Mouse (Mus musculus): Measurements from ENCODE around the gene Gm6096.
A peak's percentile ranks its signal among the peaks of the same experiment; 100 is the strongest.

The Gm6096 gene

DNA sequence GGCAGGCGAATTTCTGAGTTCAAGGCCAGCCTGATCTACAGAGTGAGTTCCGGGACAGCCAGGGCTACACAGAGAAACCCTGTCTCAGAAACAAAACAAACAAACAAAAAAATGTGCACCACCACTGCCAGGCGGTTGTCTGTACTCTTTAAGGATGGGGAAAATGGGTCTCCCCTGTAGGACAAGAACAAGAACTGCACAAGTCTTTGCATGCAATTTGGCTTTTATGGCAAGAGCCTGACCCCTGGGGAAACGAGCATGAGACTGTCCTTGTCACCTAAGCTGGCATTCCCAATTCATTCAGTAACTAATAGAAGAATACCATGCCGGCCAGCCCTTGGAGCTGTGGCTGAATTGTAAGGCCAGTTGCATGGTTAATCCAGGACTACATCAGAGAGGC lies 15.2 kb upstream of the Gm6096 start:
- no peak for DNase-seq (ENCODE audit: low read depth)

DNA sequence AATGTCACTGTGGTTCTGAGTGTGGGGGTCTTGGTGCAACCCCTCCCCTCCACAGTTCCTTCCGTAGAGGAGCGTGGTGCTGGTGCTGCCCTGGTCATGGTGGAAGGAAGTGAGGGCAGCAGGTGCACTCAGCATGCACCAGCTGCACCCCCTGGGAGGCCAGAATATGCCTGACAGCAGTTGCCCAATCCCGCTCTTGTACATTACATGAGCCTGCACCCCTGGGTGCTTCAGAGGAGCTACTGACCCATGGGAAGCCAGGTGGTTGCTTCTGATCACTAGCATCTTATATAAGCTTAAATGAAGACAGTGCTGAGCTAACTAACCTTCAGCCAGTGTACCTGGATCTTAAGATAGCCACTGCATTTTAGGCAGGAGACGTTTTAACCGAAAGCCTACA lies 12.8 kb upstream of the Gm6096 start:
- no peak for DNase-seq (ENCODE audit: low read depth)

DNA sequence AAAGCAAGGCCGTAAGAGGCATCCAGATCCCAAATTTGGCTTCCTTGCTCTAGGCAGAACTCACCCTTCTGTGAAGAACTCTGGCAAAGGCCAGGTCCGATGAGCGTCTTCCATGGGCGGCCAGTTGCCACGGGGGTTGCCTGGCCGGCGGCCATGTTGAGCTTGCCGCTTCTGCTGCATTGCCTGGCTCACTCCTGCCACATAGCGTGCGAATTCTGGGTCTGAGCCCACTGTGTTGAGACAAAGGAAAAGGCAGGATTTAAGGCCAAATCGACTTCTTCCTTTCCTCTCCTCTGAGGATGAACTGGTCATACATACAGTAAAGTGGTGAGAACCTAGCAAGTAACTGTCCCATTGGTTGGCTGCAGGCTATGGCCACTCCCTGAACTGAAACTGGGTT lies 8.7 kb upstream of the Gm6096 start:
- DNase-seq (ENCODE audit: low read depth) = no peak

DNA sequence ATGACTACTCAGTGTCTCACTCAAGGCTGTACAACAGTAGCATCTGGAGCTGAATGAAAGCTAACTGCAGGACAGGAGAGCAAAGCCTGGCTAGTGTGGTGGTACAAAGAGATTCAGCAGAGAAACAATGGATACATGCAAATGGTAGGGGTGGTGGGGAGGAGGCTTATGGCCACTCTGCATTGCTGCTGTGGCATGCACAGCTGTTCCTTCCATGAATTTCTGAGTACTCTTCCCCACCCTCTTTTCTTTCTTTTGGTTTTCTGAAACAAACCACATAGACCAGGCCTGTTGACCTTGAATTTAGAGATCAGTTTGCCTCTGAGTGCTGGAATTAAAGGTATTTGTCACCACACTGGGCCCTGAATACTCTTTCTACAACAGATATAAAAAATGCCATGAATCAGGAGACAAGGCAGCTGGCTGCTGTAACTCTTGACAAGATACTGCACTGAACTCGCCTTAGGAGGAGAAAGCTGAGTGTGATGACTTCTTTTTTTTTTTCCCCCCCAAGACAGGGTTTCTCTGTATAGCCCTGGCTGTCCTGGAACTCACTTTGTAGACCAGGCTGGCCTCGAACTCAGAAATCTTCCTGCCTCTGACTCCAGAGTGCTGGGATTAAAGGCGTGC lies 3.9 kb upstream of the Gm6096 start:
- DNase-seq (ENCODE audit: low read depth) = no peak

DNA sequence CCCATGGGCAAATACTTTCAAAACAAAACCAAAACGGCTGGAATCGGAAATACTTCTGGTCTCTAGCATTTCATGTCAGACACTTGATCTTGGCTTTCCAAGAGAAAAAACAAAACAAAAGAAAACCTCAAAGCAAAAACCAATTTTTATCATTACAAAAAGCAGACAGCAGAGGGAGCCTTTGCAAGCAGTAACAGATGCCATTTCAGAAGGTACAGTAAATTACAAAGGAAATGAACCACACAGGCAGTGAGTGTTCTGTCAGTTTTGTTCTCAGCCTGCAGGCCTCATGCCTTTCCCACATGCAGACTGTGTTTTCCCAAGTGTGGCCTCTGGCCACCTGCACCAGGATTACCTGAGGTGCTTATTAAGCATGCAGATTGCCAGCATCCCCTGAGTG lies 1.2 kb downstream of the Gm6096 start:
- DNase-seq (ENCODE audit: low read depth) = no peak

DNA sequence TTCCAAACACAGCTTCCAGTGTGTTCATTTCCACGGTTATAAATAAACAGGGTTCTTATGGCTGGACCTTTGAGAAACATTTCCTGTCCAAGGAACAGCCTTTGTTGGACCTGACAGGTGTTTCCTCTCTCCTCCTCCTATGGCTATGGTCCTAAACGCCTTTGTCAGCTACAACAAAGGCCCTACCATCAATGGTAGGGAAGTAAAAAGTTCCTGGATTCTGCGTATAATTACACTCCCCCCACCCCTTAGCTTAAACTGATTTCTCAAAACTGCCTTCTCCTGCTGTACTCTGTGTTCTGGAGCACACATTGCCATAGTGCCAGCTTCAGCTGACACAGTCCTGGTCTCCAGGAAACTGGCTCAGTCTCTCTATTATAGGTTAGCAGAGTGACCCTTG lies 4.3 kb downstream of the Gm6096 start:
- DNase-seq (ENCODE audit: low read depth) = no peak

DNA sequence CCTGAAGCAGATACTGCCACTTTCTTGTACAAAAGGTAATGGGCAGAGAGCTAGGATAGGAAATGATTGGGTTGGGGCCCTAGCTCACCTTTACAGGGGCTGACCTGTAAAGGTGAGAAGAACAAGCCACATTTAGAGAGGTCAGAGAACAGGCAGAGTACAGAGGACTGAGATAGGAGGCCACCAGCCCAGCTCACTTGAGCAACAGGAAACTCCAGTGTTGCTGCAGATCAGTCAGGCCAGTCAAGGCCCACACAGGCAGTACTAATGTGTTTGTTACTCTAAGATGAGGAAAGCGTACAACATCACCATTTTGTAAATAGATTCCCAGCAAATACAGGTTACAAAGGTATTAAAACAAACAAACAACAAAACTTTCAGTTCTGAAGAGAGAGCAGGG lies 5.1 kb downstream of the Gm6096 start:
- DNase-seq (ENCODE audit: low read depth) = no peak

DNA sequence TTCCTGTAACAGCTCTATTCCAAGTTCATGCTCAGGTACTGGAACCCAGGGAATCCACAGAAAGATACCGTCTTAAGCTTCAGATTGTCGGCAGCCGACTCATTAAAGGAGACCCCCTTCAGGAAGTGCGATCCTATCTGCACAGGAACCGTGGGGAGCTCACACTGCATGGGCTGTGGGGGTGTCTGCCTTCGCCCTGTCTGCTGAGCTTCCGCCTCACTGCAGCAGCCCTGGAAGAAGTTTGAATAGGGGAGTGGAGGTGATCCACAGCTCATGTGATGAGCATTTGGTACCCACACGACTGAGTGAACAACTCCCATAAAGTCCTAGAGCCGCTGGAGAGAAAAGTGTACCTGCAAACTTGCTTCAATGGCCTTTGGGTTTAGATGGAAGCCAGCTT lies 6.4 kb downstream of the Gm6096 start:
- no peak for DNase-seq (ENCODE audit: low read depth)

DNA sequence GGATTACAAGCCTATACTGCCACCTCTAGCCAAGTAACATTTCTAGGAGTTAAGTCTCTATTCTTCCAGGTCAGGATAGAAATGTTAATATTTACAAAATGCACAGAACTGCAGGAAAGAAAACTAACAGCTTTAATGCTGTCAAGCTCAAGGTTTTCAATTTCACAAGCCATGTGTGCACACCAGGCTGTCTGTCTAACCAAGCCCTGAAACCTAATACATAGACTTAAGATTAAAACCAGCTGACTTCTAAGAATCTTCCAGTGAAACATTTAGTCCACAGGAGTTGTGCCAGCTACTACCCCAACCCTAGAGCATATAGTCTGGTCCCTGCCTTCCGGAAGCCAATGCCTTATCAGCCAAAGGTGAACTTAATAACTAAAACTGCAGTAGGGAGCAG lies 7.6 kb downstream of the Gm6096 start:
- DNase-seq (ENCODE audit: low read depth) = no peak

DNA sequence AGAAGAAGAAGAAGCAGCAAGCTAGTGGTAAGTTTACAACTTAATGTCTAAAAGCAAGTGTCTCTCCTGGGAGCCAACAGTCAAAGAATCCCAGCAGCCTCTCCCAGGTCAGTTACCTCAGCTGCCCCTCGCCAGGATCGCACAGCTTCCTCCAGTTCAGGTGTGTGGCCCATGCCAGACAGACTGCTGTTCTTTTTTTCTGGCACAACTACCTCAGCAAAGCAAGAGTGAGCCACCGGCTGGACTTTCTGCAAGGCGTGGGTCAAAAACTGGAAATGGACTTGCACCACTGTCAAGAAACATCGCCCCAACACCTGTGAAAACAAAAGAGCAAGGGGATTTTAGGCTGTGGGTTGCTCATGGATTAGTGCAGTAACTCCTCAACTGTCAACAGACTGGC lies 12.6 kb downstream of the Gm6096 start:
- DNase-seq (ENCODE audit: low read depth) = no peak

DNA sequence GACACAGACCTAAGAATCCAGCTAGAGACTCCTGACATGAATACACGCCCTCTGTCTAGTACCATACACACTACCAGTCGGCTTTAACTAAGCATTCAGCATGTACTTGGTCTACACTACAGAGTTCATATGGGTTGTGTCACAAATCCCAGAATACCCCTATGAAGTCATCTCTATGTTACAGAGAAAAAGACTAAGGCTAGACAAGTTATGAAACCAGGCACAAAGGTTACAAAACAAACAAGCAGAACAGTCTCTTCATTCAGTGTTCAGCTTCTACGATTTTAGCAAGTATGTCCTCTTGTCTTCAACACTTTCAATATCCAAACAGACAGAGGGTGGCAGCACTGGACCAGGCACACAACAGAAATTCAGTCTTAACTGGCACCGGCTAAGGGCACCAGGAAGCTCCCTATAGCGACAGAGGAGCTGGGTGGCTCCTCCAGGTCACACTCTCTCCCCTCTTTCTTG lies 15.1 kb downstream of the Gm6096 start:
- peak; percentile 77 for DNase-seq (ENCODE audit: low read depth)

DNA sequence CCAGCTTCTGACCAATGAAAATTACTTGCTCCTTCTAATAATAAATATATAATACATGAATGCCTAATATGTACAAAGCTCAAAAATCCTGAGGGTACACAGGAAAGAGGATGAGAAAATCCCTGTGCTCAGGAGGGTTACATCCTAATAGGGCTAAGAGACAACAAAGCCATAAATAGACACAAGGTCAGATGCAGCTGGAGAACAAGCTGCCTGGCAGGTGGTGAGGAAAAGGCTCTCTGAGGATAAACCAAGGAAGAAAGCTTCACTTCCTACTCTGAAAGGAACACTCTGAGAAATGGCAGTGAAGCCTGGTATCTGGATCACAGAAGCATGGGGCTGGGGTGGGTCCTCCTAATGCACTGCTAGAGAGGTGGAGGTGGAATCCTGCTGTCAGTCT lies 15.6 kb downstream of the Gm6096 start:
- no peak for DNase-seq (ENCODE audit: low read depth)

DNA sequence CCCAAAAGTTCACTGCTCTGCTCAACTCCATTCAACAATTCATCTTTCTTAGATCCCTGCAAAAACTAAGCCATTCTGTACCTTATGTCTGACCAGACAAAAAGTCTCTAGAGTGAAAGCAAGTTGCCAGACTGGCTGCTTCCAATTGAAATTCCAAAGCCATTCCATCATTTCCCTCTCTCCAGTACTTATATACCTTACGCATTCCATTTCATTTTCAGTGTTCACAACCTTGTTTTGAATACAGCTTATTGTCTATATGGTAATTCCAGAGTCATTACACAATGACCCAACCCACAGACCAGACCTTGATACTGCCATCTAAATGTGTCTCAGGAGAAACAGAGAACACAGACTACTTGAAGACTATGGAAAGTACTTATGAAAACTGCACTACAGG lies 17.6 kb downstream of the Gm6096 start:
- DNase-seq (ENCODE audit: low read depth) = no peak

DNA sequence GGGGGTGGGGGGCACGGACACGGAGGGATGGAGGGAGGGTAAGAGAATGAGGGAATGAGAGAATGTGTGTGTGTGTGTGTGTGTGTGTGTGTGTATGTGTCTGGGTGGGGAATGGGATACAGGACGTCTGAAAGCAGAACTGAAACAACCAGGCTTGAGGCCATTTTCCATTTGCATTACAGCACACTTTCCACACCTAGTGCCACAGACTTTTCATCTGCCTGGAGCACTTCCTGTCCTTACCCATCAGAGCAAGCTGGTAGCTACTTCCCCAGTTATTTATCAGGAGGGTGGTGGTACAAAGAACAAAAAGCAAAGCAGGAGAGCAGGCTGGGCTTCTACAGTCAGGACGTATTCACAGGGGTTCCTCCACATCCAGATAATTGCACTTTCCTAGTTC lies 21.6 kb downstream of the Gm6096 start:
- DNase-seq (ENCODE audit: low read depth) = no peak

DNA sequence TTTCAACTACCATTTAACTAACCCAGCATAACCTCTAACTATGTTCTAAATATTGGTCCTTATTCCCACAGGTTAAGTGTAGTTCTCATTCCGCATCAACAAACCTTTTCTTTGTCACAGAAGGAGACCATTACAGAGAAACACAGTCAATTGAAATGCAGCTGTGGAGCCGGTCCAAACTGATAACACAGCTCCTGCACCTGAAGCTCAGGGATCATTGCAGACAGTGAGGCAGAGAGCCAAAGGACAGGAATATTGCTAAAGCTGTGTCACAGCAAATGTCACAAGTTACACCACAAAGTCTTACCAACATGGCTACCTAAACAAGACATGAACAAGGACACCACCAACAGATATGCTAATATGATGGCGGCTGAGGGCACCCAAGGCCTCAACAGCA lies 25.2 kb downstream of the Gm6096 start:
- DNase-seq (ENCODE audit: low read depth) = no peak

DNA sequence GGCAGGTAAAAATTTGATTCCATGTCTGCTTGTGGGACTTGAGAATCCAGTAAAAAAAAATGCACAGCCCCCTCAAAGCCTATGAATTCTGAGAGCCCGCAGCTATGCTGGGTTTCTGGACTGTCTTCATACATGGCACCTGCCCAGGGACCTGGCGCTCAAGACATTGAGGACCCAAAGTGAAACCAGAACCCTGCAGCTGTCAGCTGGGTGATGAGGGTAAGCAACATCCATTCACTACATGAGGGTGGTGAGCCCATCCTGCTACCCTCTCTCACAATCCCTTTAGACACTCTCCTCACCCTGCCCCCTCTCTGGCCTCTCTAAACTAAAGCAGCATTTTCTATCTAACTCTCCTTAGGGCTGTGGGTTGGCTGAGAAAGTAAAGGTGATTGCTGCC lies 26.8 kb downstream of the Gm6096 start:
- DNase-seq (ENCODE audit: low read depth) = no peak

DNA sequence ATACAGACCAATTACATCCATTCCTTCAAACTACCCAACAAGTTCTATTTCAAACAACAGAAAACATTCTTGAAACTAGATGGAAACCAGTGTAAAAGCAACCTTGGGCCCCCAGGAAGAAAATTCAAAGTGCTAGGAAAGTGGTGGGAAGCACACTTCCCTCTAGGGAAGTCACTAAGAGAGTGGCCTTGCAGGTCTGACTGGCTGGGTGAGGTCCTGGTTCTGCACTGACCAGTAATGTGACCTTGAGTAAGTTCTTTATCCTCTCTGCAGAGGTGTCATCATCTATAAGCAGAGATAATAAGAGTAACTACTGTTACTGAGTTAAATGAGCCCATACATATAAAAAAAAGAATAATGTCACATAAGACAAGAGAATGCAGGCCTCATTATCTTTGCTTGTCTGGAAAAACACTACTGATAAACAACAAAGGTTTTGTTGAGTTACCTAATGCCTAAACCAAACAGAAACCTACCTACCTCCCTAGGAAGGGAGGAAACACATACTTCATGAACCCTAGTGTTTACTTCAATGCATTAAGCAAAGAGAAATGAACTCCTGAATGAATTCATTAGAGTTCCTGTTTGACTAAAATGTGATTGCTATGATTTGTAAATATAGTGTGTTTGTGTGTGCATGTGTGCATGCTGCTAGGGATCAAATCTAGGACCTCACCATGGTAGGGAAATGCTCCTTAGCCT lies 39.8 kb downstream of the Gm6096 start:
- DNase-seq (ENCODE audit: low read depth) = no peak

DNA sequence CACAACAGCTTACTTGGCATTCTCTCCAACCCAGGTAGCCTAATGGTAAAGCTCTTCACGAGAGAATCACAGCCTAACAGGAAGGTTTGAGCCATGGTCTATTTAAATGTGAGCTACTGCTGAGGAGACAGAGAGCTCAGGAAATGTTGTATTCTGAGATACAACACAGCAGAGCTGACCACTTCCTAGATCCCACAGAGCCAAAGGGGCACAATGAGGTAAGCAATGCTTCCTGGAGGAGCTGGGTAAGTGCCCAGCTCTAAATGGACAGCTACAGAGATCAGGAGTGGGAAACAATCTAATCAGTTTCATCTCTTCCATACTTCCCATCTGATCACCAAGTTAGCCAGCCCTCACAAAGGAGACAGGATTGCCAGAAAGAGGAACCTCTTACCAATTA lies 40.4 kb downstream of the Gm6096 start:
- DNase-seq (ENCODE audit: low read depth) = no peak

DNA sequence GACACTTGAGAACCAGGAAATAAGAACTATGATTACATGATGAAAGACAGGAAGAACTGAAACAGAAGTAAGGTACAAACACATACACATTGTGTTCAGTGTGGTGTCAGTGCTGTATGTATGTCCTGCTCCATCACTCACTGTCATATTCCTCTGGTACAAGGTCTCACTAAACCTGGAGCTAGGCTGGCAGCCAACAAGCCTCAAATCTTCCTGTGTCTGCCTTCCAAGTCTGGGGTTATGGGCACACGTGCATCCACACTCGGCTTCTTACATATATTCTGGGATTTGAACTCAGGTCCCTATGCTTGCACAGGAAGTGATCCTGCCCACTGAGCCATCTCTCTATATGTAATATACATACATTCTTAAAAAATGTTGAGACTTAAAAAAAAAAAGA lies 41.8 kb downstream of the Gm6096 start:
- no peak for DNase-seq (ENCODE audit: low read depth)

DNA sequence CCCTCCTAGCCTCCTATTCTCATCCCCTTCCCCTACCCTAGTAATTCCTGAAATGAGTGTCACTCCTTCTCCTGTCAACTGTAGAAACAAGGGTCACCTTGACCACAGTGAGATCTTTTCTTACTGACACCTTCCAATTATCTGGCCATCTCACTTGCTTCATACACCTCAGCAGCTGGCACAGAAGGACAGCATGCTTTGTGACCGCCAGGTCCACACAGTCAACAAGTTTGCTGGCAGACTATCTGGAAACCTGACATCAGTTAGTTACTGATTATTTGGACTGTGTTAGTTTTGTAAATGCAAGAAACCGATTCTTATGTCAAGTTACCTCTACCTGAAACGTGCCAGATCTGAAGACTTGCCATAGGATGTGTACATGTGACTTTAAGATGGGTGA lies 45.3 kb downstream of the Gm6096 start:
- no peak for DNase-seq (ENCODE audit: low read depth)

DNA sequence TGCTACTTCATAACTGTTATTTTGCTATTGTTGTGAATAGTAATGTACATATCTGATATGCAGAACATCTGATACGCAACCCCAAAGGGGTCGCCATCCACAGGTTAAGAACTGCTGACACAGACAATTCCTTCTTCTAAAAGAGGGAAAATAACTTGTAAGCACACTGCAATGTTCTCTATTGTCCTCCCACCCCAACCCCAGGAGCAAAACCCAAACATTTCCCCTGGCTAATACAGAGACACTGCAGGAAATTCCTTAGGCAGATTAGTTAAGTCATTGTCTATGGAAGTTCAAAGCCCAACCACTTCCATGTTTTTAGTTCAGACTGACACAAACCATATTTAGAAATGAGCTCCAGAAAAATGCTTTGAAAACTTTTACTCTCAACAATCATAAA lies 48.0 kb downstream of the Gm6096 start:
- no peak for DNase-seq (ENCODE audit: low read depth)
